Mouse (Mus musculus): ENCODE measurements around the gene Ptp4a2. TPM values are rescaled to one million over a fixed set of nuclear protein-coding genes. Genes with fewer than 3 reads are reported as not detected.
A peak's percentile ranks its signal among the peaks of the same experiment; 100 is the strongest.

Gene Ptp4a2
- polyA plus RNA-seq, 1 experiment from 2014 or later = 279 TPM

- Histone ChIP-seq H3K4me1 (replicated peaks; ENCODE audit: control insufficient read depth, insufficient read depth, low read length) (peaks cover 22% of the 10 kb centered on the region), H3K4me3 (ENCODE audit: low read depth, low read length) (no peak overlapping the region), H3K9me3 (ENCODE audit: control insufficient read depth, low read length) (0 out of 2 replicates have a peak, but pooled peaks cover 2% of the 10 kb centered on the region), H3K36me3 (ENCODE audit: control insufficient read depth, insufficient read depth, low read length) (no peaks in the 10 kb centered on the region), H3K27me3 (replicated peaks; ENCODE audit: control insufficient read depth, insufficient read depth, low read length) (no peaks in the 10 kb centered on the region), H3K4me2 (ENCODE audit: low read length) (no peak overlapping the region), H3K27ac (ENCODE audit: low read depth) (no peak overlapping the region), H3K9ac (ENCODE audit: low read length) (no peak overlapping the region)
- DNase-seq (ENCODE audit: low spot score) = no peak
- 35% methylated on average over 1 of the region's 1 CpGs for WGBS
- no peak for ATAC-seq (replicated peaks; ENCODE audit: low FRiP score, low TSS enrichment, low read depth)
Observed at GRCm38 (mm10) chr4:129791399-129791798, 19.6 kb upstream of the Ptp4a2 start.

- Histone ChIP-seq H3K9me3 (ENCODE audit: control insufficient read depth, low read length) (no peaks in the 10 kb centered on the region), H3K9ac (ENCODE audit: low read length) (no peak overlapping the region), H3K36me3 (ENCODE audit: control insufficient read depth, insufficient read depth, low read length) (no peaks in the 10 kb centered on the region), H3K4me1 (replicated peaks; ENCODE audit: control insufficient read depth, insufficient read depth, low read length) (peaks cover 22% of the 10 kb centered on the region), H3K27me3 (replicated peaks; ENCODE audit: control insufficient read depth, insufficient read depth, low read length) (no peaks in the 10 kb centered on the region), H3K27ac (ENCODE audit: low read depth) (no peak overlapping the region), H3K4me3 (ENCODE audit: low read depth, low read length) (no peak overlapping the region), H3K4me2 (ENCODE audit: low read length) (no peak overlapping the region)
- DNase-seq (ENCODE audit: low spot score) = no peak
- no peak for ATAC-seq (replicated peaks; ENCODE audit: low FRiP score, low TSS enrichment, low read depth)
- WGBS = 92% methylated on average over 7 of the region's 7 CpGs
Observed at GRCm38 (mm10) chr4:129792666-129793202, 18.3 kb upstream of the Ptp4a2 start.

GRCm38 (mm10) chr4:129793713-129794329 is 17.2 kb upstream of the Ptp4a2 start:
- Histone ChIP-seq H3K36me3 (ENCODE audit: control insufficient read depth, insufficient read depth, low read length) (no peaks in the 10 kb centered on the region), H3K9ac (ENCODE audit: low read length) (no peak overlapping the region), H3K9me3 (ENCODE audit: control insufficient read depth, low read length) (no peaks in the 10 kb centered on the region), H3K4me2 (ENCODE audit: low read length) (no peak overlapping the region), H3K27ac (ENCODE audit: low read depth) (no peak overlapping the region), H3K4me1 (replicated peaks; ENCODE audit: control insufficient read depth, insufficient read depth, low read length) (peaks cover 20% of the 10 kb centered on the region), H3K4me3 (ENCODE audit: low read depth, low read length) (no peak overlapping the region), H3K27me3 (replicated peaks; ENCODE audit: control insufficient read depth, insufficient read depth, low read length) (no peaks in the 10 kb centered on the region)
- no peak for DNase-seq (ENCODE audit: low spot score)
- 63% methylated on average over 5 of the region's 5 CpGs for WGBS
- ATAC-seq (replicated peaks; ENCODE audit: low FRiP score, low TSS enrichment, low read depth) = peak; percentile 71

GRCm38 (mm10) chr4:129795151-129795860 is 15.7 kb upstream of the Ptp4a2 start:
- peak overlapping the region; percentile 50 for H3K4me2 ChIP-seq (ENCODE audit: low read length)
- DNase-seq (ENCODE audit: low spot score) = peak; percentile 89
- peak overlapping the region; percentile 27 for H3K9ac ChIP-seq (ENCODE audit: low read length)
- no peaks in the 10 kb centered on the region for H3K36me3 ChIP-seq (ENCODE audit: control insufficient read depth, insufficient read depth, low read length)
- ATAC-seq (replicated peaks; ENCODE audit: low FRiP score, low TSS enrichment, low read depth) = peak; percentile 74
- H3K4me1 ChIP-seq (replicated peaks; ENCODE audit: control insufficient read depth, insufficient read depth, low read length) = peaks cover 19% of the 10 kb centered on the region
- WGBS = 4% methylated on average over 17 of the region's 17 CpGs
- H3K27me3 ChIP-seq (replicated peaks; ENCODE audit: control insufficient read depth, insufficient read depth, low read length) = no peaks in the 10 kb centered on the region
- peak overlapping the region; percentile 15 for H3K4me3 ChIP-seq (ENCODE audit: low read depth, low read length)
- H3K27ac ChIP-seq (ENCODE audit: low read depth) = peak overlapping the region; percentile 95
- H3K9me3 ChIP-seq (ENCODE audit: control insufficient read depth, low read length) = no peaks in the 10 kb centered on the region

GRCm38 (mm10) chr4:129795861-129796260 is 15.2 kb upstream of the Ptp4a2 start:
- H3K9ac ChIP-seq (ENCODE audit: low read length) = peak overlapping the region; percentile 27
- 15% methylated on average over 8 of the region's 8 CpGs for WGBS

GRCm38 (mm10) chr4:129797985-129798384 is 13.0 kb upstream of the Ptp4a2 start:
- peaks cover 19% of the 10 kb centered on the region for H3K4me1 ChIP-seq (replicated peaks; ENCODE audit: control insufficient read depth, insufficient read depth, low read length)
- DNase-seq (ENCODE audit: low spot score) (no peak), ATAC-seq (replicated peaks; ENCODE audit: low FRiP score, low TSS enrichment, low read depth) (no peak)
- H3K4me3 ChIP-seq (ENCODE audit: low read depth, low read length) = no peak overlapping the region
- H3K4me2 ChIP-seq (ENCODE audit: low read length) = no peak overlapping the region
- H3K27ac ChIP-seq (ENCODE audit: low read depth) = no peak overlapping the region
- H3K36me3 ChIP-seq (ENCODE audit: control insufficient read depth, insufficient read depth, low read length) = no peaks in the 10 kb centered on the region
- whole genome bisulfite sequencing = 37% methylated on average over 5 of the region's 5 CpGs
- no peaks in the 10 kb centered on the region for H3K27me3 ChIP-seq (replicated peaks; ENCODE audit: control insufficient read depth, insufficient read depth, low read length)
- H3K9ac ChIP-seq (ENCODE audit: low read length) = no peak overlapping the region
- H3K9me3 ChIP-seq (ENCODE audit: control insufficient read depth, low read length) = no peaks in the 10 kb centered on the region

More at GRCm38 (mm10) chr4:129795861-129796260, 15.2 kb upstream of the Ptp4a2 start:
- Histone ChIP-seq H3K36me3 (ENCODE audit: control insufficient read depth, insufficient read depth, low read length) (no peaks in the 10 kb centered on the region), H3K27ac (ENCODE audit: low read depth) (peak overlapping the region; percentile 95), H3K4me2 (ENCODE audit: low read length) (peak overlapping the region; percentile 50), H3K9me3 (ENCODE audit: control insufficient read depth, low read length) (no peaks in the 10 kb centered on the region), H3K4me1 (replicated peaks; ENCODE audit: control insufficient read depth, insufficient read depth, low read length) (peaks cover 19% of the 10 kb centered on the region), H3K27me3 (replicated peaks; ENCODE audit: control insufficient read depth, insufficient read depth, low read length) (no peaks in the 10 kb centered on the region), H3K4me3 (ENCODE audit: low read depth, low read length) (peak overlapping the region; percentile 15)
- ATAC-seq (replicated peaks; ENCODE audit: low FRiP score, low TSS enrichment, low read depth) (no peak), DNase-seq (ENCODE audit: low spot score) (no peak)

GRCm38 (mm10) chr4:129803368-129803767 is 7.7 kb upstream of the Ptp4a2 start:
- ATAC-seq (replicated peaks; ENCODE audit: low FRiP score, low TSS enrichment, low read depth) = no peak
- H3K9ac ChIP-seq (ENCODE audit: low read length) = no peak overlapping the region
- H3K4me3 ChIP-seq (ENCODE audit: low read depth, low read length) = no peak overlapping the region
- H3K36me3 ChIP-seq (ENCODE audit: control insufficient read depth, insufficient read depth, low read length) = no peaks in the 10 kb centered on the region
- no peaks in the 10 kb centered on the region for H3K9me3 ChIP-seq (ENCODE audit: control insufficient read depth, low read length)
- WGBS = 68% methylated on average over 1 of the region's 1 CpGs
- no peaks in the 10 kb centered on the region for H3K27me3 ChIP-seq (replicated peaks; ENCODE audit: control insufficient read depth, insufficient read depth, low read length)
- H3K4me1 ChIP-seq (replicated peaks; ENCODE audit: control insufficient read depth, insufficient read depth, low read length) = no peaks in the 10 kb centered on the region
- H3K27ac ChIP-seq (ENCODE audit: low read depth) = no peak overlapping the region
- no peak overlapping the region for H3K4me2 ChIP-seq (ENCODE audit: low read length)
- no peak for DNase-seq (ENCODE audit: low spot score)

GRCm38 (mm10) chr4:129805059-129805458 is 6.0 kb upstream of the Ptp4a2 start:
- 76% methylated on average over 3 of the region's 3 CpGs for WGBS
- H3K9me3 ChIP-seq (ENCODE audit: control insufficient read depth, low read length) = no peaks in the 10 kb centered on the region

More at GRCm38 (mm10) chr4:129805059-129805458, 6.0 kb upstream of the Ptp4a2 start:
- ATAC-seq (replicated peaks; ENCODE audit: low FRiP score, low TSS enrichment, low read depth) (no peak), DNase-seq (ENCODE audit: low spot score) (no peak)
- Histone ChIP-seq H3K4me2 (ENCODE audit: low read length) (no peak overlapping the region), H3K9ac (ENCODE audit: low read length) (no peak overlapping the region), H3K4me1 (replicated peaks; ENCODE audit: control insufficient read depth, insufficient read depth, low read length) (no peaks in the 10 kb centered on the region), H3K36me3 (ENCODE audit: control insufficient read depth, insufficient read depth, low read length) (no peaks in the 10 kb centered on the region), H3K27me3 (replicated peaks; ENCODE audit: control insufficient read depth, insufficient read depth, low read length) (no peaks in the 10 kb centered on the region), H3K4me3 (ENCODE audit: low read depth, low read length) (no peak overlapping the region), H3K27ac (ENCODE audit: low read depth) (no peak overlapping the region)

All from intestine, embryonic 14.5 days (tissue).